Mouse (Mus musculus) forebrain, embryonic 11.5 days (tissue): ENCODE measurements around the gene Klrb1a. TPM values are rescaled to one million over a fixed set of nuclear protein-coding genes. Genes with fewer than 3 reads are reported as not detected.
"Not testable (repeated sequence)": the region's sequence is repeated elsewhere in the genome, so short reads cannot be mapped to it uniquely, and the experiment has no call there.

Experiments used
- ATAC-seq: fragments of 200-750 bp; cut with Nextera tagmentation; replicated peaks from 2 replicates; pipeline ENCODE4 v1.8.0; 2017; ENCODE audit warnings: moderate TSS enrichment; ENCODE audit not compliant: low FRiP score
- DNase-seq: peaks from one replicate; pipeline ENCODE4 v3.0.0-alpha.2; 2017; ENCODE audit warnings: low spot score
- H3K27ac ChIP-seq: fragments of 300-500 bp; sonication (generic); 2 replicates; pipeline ENCODE4 v1.5.1; 2014; ENCODE audit warnings: low read depth, low read length
- H3K27me3 ChIP-seq: fragments of 300-500 bp; sonication (generic); 2 replicates; pipeline ENCODE4 v1.6.1; 2014; ENCODE audit warnings: mild to moderate bottlenecking, low read length, mixed read lengths; ENCODE audit not compliant: control insufficient read depth, insufficient read depth
- H3K36me3 ChIP-seq: fragments of 300-500 bp; sonication (generic); 2 replicates; pipeline ENCODE4 v1.6.1; 2014; ENCODE audit warnings: mild to moderate bottlenecking, low read length, moderate library complexity, mixed read lengths; ENCODE audit not compliant: control insufficient read depth, insufficient read depth
- H3K4me1 ChIP-seq: fragments of 300-500 bp; sonication (generic); replicated peaks from 2 replicates; pipeline ENCODE4 v1.6.1; 2014; ENCODE audit warnings: low read length, mixed read lengths; ENCODE audit not compliant: control insufficient read depth, insufficient read depth
- H3K4me2 ChIP-seq: fragments of 300-500 bp; sonication (generic); 2 replicates; pipeline ENCODE4 v1.6.1; 2014; ENCODE audit warnings: low read depth, mild to moderate bottlenecking, low read length, moderate library complexity, mixed read lengths; ENCODE audit not compliant: severe bottlenecking
- H3K4me3 ChIP-seq: fragments of 300-500 bp; sonication (generic); 2 replicates; pipeline ENCODE4 v1.5.1; 2014; ENCODE audit warnings: low read depth, low read length
- H3K9ac ChIP-seq: fragments of 300-500 bp; sonication (generic); 2 replicates; pipeline ENCODE4 v1.6.1; 2014; ENCODE audit warnings: low read length
- H3K9me3 ChIP-seq: fragments of 300-500 bp; sonication (generic); 2 replicates; pipeline ENCODE4 v1.6.1; 2016; ENCODE audit warnings: low read length, mixed read lengths; ENCODE audit not compliant: control insufficient read depth
- WGBS: fragments of 180-500 bp; shearing (Covaris S2); extraction: QIAGEN DNeasy Blood & Tissue Kit; methylation state at CpG from one replicate; pipeline ENCODE4 v1.1.7; 2014; 5-methylcytosine and 5-hydroxymethylcytosine counted together
- polyA plus RNA-seq: library from polyadenylated mRNA; unstranded; fragments of >200 nt; fragmentation: Nextera tagmentation; extraction: Ambion mirVana; gene quantifications from 2 replicates; pipeline ENCODE4 v1.2.1, GENCODE M21; 2014

Gene Klrb1a
- polyA plus RNA-seq, result not detected in 2 replicates

DNA sequence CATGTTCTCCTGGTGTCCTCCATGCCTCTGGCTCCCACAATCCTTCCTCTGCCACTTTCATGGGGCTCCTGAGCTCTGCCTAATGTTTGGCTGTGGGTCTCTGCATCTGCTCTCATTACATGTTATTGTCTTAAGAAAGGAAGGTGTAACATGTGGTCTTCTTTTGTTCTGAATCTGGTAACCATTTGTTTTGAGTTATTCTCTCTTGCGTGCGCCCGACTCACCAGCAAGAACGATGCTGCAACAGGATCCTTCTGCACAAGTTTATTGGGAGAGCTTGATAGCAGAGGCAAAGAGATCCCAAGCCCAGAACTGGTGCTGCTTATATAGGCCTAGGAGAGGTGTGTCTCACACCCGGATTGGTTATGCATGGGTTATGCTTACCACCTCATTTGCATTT, at the start of gene Klrb1a:
Gene Klrb1a (minus strand): TSS at position 101 of the 400 bp plus-strand sequence.
- not testable (repeated sequence) for DNase-seq, H3K4me3 ChIP-seq, H3K27me3 ChIP-seq, H3K4me1 ChIP-seq, H3K9me3 ChIP-seq, ATAC-seq, H3K9ac ChIP-seq, H3K36me3 ChIP-seq, H3K4me2 ChIP-seq, H3K27ac ChIP-seq
- 91% methylated on average over 5 of the region's 5 CpGs for WGBS

DNA sequence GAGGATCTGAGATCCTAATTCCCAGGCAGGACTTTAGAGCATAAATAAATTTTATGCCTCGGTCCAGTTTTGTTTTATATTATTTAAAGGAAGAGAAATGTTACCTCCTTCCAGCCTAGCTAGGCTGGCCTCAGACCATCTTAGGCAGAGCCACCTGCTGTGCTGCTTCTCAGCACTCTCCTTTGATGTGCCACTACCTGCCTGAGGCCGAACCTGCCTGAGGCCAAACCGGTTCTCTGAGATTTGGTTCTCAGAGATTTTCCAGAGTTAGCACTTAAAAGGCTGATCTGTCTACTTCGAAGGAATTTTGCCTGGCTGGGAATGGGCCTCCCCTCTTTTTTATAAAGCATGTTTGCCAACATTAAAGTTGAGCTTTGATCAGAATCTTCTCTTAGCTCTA, 46.6 kb upstream of the Klrb1a start:
- no peaks in the 10 kb centered on the region for H3K36me3 ChIP-seq
- H3K9me3 ChIP-seq, result no peaks in the 10 kb centered on the region
- no peaks in the 10 kb centered on the region for H3K4me1 ChIP-seq
- no peaks in the 10 kb centered on the region for H3K27me3 ChIP-seq
- WGBS, result 54% methylated on average over 4 of the region's 4 CpGs
- DNase-seq (no peak), ATAC-seq (no peak)
- H3K4me3 ChIP-seq, result no peak overlapping the region
- H3K4me2 ChIP-seq, result no peak overlapping the region
- no peak overlapping the region for H3K9ac ChIP-seq
- no peak overlapping the region for H3K27ac ChIP-seq

DNA sequence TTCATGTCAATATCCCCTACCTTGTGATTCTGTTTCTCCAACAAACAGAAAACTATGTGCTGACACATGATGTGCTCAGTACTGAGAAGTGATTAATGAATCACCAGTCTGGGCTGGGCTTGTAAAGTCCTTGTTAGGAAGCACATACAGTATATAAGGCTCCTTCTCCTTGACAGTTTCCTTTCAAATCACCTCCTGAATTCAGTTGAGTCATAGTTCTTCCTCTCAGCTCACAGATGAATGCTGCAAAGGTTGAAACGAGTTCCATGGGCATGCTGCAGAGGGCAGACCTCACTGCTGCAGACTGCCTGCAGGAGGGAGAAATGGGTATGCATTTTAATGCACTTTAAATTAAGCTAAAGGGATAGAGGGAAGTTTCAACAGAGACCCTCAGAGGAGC, 38.9 kb upstream of the Klrb1a start, which contains the start of gene Clec2h:
Gene Clec2h (plus strand): TSS at position 180 of the 400 bp plus-strand sequence.
- H3K27me3 ChIP-seq, result no peaks in the 10 kb centered on the region
- H3K27ac ChIP-seq, result no peak within 1 kb of the TSS
- no peaks in the 10 kb centered on the region for H3K4me1 ChIP-seq
- DNase-seq (no peak), ATAC-seq (no peak)
- H3K9ac ChIP-seq, result no peak within 1 kb of the TSS
- no peak within 1 kb of the TSS for H3K4me3 ChIP-seq
- H3K36me3 ChIP-seq, result no peaks in the 10 kb centered on the region
- no peaks in the 10 kb centered on the region for H3K9me3 ChIP-seq
- H3K4me2 ChIP-seq, result no peak within 1 kb of the TSS
- 14% methylated on average over 1 of the region's 1 CpGs for WGBS

DNA sequence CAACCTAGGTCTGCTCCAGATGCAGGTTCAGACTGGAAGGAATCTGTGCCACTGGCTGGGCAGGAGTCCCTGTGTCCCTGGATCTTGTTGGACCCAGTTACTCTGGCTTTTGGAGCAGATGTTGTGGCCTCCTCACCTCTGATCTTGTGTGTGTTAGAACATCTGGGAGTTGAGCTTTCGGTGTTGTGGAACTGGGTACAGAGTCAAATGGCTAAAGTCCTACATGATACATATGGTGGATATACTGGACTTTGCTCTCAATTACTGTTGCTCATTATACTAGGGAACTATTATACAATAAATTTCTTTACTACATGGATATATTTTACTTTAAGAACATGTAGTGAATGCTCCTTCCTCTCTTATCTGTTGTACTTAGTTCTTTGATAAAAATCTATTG, 37.9 kb upstream of the Klrb1a start:
- Histone ChIP-seq H3K9me3 (no peaks in the 10 kb centered on the region), H3K27ac (no peak overlapping the region), H3K36me3 (no peaks in the 10 kb centered on the region), H3K27me3 (no peaks in the 10 kb centered on the region), H3K4me1 (no peaks in the 10 kb centered on the region), H3K4me2 (no peak overlapping the region), H3K4me3 (no peak overlapping the region), H3K9ac (no peak overlapping the region)
- ATAC-seq (no peak), DNase-seq (no peak)
- 88% methylated on average over 1 of the region's 1 CpGs for WGBS

DNA sequence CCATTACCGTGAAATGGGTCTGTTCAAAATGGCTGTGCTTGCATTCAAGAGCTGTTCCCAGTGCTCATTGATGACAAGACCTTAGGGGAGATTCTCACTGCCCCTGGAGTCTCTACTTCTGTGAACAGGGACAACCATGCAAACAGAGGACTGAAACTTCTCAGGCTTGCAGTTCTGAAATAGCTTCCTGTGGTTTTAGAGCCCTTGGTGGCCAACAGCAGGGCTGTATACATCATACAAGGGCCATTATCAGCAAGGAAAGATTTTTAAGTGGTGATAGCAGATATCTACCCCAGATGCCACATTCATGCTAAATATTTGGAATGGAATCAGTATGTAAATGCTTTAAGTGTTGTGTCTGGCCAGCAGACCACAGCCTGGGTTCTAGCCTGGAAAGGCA, 29.6 kb upstream of the Klrb1a start:
- H3K4me1 ChIP-seq, result no peaks in the 10 kb centered on the region
- DNase-seq (no peak), ATAC-seq (no peak)
- WGBS, result 93% methylated on average over 1 of the region's 1 CpGs
- no peaks in the 10 kb centered on the region for H3K27me3 ChIP-seq
- no peak overlapping the region for H3K4me3 ChIP-seq
- no peaks in the 10 kb centered on the region for H3K36me3 ChIP-seq
- no peaks in the 10 kb centered on the region for H3K9me3 ChIP-seq
- H3K4me2 ChIP-seq, result no peak overlapping the region
- no peak overlapping the region for H3K9ac ChIP-seq
- no peak overlapping the region for H3K27ac ChIP-seq

DNA sequence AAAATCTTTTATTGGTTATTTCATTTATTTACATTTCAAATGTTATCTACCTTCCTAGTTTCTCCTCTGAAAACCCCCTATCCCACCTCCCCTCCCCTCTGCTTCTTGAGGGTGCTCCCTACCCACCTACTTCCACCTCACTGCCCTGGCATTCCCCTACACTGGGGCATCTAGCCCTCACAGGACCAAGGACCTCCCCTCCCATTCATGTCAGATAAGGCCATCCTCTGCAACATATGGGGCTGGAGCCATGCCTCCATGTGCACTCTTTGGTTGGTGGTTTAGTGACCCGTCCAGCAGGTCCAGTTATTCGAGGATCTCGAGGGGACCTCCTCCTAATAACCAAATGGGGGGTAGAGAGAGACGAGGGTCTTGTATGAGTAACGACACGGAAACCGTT, 27.5 kb upstream of the Klrb1a start:
- not testable (repeated sequence) for H3K4me3 ChIP-seq, H3K27ac ChIP-seq, H3K27me3 ChIP-seq, H3K36me3 ChIP-seq, H3K4me2 ChIP-seq, H3K4me1 ChIP-seq, DNase-seq, ATAC-seq, H3K9me3 ChIP-seq, H3K9ac ChIP-seq
- WGBS, result 85% methylated on average over 3 of the region's 7 CpGs

DNA sequence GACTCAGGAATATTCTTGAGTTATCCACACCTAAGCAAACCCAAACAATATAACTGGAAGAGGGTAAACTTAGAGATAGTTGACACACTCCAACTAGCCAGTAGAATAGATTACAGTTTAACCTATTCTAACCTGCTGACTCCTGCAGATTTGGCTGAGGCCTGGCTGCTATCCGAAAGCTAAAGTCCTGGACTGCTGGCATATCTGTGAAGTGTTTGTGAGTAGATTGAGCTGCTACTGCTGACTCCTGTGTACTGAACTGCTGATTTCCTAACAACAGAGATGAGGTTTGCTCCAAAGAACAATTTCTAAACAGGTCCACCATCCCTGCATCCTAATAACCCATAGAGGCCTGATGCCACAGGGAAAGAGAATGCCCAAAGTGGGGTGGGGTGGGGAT, 26.9 kb upstream of the Klrb1a start:
- Histone ChIP-seq H3K27ac (no peak overlapping the region), H3K9ac (no peak overlapping the region), H3K9me3 (no peaks in the 10 kb centered on the region), H3K27me3 (no peaks in the 10 kb centered on the region), H3K4me1 (no peaks in the 10 kb centered on the region), H3K4me2 (no peak overlapping the region), H3K36me3 (no peaks in the 10 kb centered on the region), H3K4me3 (no peak overlapping the region)
- no peak for ATAC-seq
- WGBS, result 91% methylated on average over 1 of the region's 1 CpGs
- no peak for DNase-seq

DNA sequence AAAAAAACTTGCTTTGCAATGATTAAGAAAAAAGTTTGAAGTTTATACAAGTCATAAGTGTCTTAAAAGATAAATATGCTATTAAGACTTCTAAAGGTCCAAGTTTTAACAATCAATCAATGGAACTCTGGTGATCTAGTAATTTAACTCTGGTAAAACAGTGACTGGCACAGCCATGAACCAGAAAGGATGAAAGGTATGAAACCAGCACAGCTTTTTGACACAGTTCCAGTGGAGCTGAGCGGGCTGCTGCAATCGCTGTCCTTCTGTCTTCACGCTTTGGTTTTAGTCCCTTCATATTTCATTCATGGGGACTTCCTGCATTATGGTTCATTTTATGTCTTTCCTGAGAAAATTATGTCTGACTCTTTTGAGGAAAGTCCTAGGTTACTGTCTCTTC, 26.3 kb upstream of the Klrb1a start:
- no peaks in the 10 kb centered on the region for H3K27me3 ChIP-seq
- no peak overlapping the region for H3K27ac ChIP-seq
- no peaks in the 10 kb centered on the region for H3K36me3 ChIP-seq
- ATAC-seq, result no peak
- H3K4me2 ChIP-seq, result no peak overlapping the region
- H3K9ac ChIP-seq, result no peak overlapping the region
- DNase-seq, result no peak
- WGBS, result 92% methylated on average over 3 of the region's 3 CpGs
- H3K4me3 ChIP-seq, result no peak overlapping the region
- H3K4me1 ChIP-seq, result no peaks in the 10 kb centered on the region
- no peaks in the 10 kb centered on the region for H3K9me3 ChIP-seq

DNA sequence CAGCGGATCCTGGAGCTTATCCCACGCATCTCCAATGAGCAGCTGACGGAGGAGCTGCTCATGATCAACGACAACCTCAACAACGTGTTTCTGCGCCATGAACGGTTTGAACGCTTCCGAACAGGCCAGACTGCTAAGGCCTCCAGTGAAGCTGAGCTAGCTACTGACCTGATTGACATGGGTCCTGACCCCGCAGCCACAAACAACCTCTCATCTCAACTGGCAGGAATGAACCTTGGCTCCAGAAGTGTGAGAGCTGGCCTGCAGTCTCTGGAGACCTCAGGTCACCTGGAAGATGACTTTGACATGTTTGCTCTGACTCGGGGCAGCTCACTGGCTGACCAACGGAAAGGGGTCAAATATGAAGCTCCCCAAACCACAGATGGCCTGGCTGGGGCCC, 22.4 kb upstream of the Klrb1a start:
- not testable (repeated sequence) for H3K27me3 ChIP-seq, DNase-seq, H3K4me3 ChIP-seq, H3K27ac ChIP-seq, H3K4me2 ChIP-seq, H3K36me3 ChIP-seq, H3K9me3 ChIP-seq, H3K4me1 ChIP-seq, ATAC-seq, H3K9ac ChIP-seq
- WGBS, result 92% methylated on average over 12 of the region's 12 CpGs
